Mouse (Mus musculus) T-helper 2 cell (primary cell): ENCODE results near the gene Zfp462.

Source experiments
- in situ Hi-C: fragments of 300-600 bp; cut with MboI, MseI; formaldehyde crosslinking; loops from one replicate; pipeline ENCODE4 v1.15.1; 2025; ENCODE audit warnings: high pct_unique_total_duplicates

The Zfp462 gene

GRCm38 (mm10) chr4:54944921-54945430 lies at the start of gene Zfp462:
Zfp462 (plus strand) TSS chr4:54945048.
- in situ Hi-C loops: loop anchor here (25.0 kb wide), 1 partner anchor 517 kb away; no protein-coding TSS in a partner anchor

GRCm38 (mm10) chr4:54896017-54896416 lies 48.8 kb upstream of the Zfp462 start:
- in situ Hi-C loops: no loop called here

- in situ Hi-C loops: no loop called here
These were observed 40.2 kb upstream of the Zfp462 start for GRCm38 (mm10) chr4:54904641-54905040.

GRCm38 (mm10) chr4:54905399-54905953 lies 39.4 kb upstream of the Zfp462 start:
- in situ Hi-C loops: no loop called here

GRCm38 (mm10) chr4:54910300-54910699 lies 34.5 kb upstream of the Zfp462 start:
- in situ Hi-C loops: no loop called here

- in situ Hi-C loops: no loop called here
These were observed 26.6 kb upstream of the Zfp462 start for GRCm38 (mm10) chr4:54918276-54918675.

- in situ Hi-C loops: no loop called here
These were observed 21.5 kb upstream of the Zfp462 start for GRCm38 (mm10) chr4:54923386-54923785.

- in situ Hi-C loops: no loop called here
These were observed 20.5 kb upstream of the Zfp462 start for GRCm38 (mm10) chr4:54924306-54924705.

- in situ Hi-C loops: loop anchor here (25.0 kb wide), 1 partner anchor 536 kb away; no protein-coding TSS in a partner anchor
These were observed 18.4 kb upstream of the Zfp462 start for GRCm38 (mm10) chr4:54926456-54926855.

- in situ Hi-C loops: loop anchor here (25.0 kb wide), 1 partner anchor 535 kb away; no protein-coding TSS in a partner anchor
These were observed 17.4 kb upstream of the Zfp462 start for GRCm38 (mm10) chr4:54927321-54928062.

GRCm38 (mm10) chr4:54929686-54930085 lies 15.2 kb upstream of the Zfp462 start:
- in situ Hi-C loops: loop anchor here (25.0 kb wide), 1 partner anchor 533 kb away; no protein-coding TSS in a partner anchor

GRCm38 (mm10) chr4:54932668-54933067 lies 12.2 kb upstream of the Zfp462 start:
- in situ Hi-C loops: loop anchor here (25.0 kb wide), 1 partner anchor 530 kb away; no protein-coding TSS in a partner anchor

- in situ Hi-C loops: loop anchor here (25.0 kb wide), 1 partner anchor 525 kb away; no protein-coding TSS in a partner anchor
These were observed 7.7 kb upstream of the Zfp462 start for GRCm38 (mm10) chr4:54937161-54937560.

- in situ Hi-C loops: loop anchor here (25.0 kb wide), 1 partner anchor 516 kb away; no protein-coding TSS in a partner anchor
These were observed 976 bp downstream of the Zfp462 start for GRCm38 (mm10) chr4:54945603-54946445.

GRCm38 (mm10) chr4:54946662-54947055 lies 1.8 kb downstream of the Zfp462 start:
- in situ Hi-C loops: loop anchor here (25.0 kb wide), 1 partner anchor 516 kb away; no protein-coding TSS in a partner anchor

- in situ Hi-C loops: loop anchor here (25.0 kb wide), 1 partner anchor 515 kb away; no protein-coding TSS in a partner anchor
These were observed 2.5 kb downstream of the Zfp462 start for GRCm38 (mm10) chr4:54947056-54947990.

- in situ Hi-C loops: loop anchor here (25.0 kb wide), 1 partner anchor 514 kb away; no protein-coding TSS in a partner anchor
These were observed 3.3 kb downstream of the Zfp462 start for GRCm38 (mm10) chr4:54947991-54948615.

- in situ Hi-C loops: loop anchor here (25.0 kb wide), 1 partner anchor 513 kb away; no protein-coding TSS in a partner anchor
These were observed 4.0 kb downstream of the Zfp462 start for GRCm38 (mm10) chr4:54948616-54949560.
